Mouse (Mus musculus) granulocyte monocyte progenitor cell, adult 5-6 weeks (primary cell): ENCODE measurements around the gene Tmsb10. TPM values are rescaled to one million over a fixed set of nuclear protein-coding genes. Genes with fewer than 3 reads are reported as not detected.

Source experiments
- ATAC-seq: replicated peaks from 2 replicates; pipeline ENCODE4 v1.8.0; 2016; ENCODE audit warnings: mild to moderate bottlenecking, moderate TSS enrichment, inconsistent platforms; ENCODE audit not compliant: poor library complexity, severe bottlenecking
- total RNA-seq, 2 experiments: library from RNA; stranded (forward) in 1 of 2; stranded (reverse) in 1 of 2; fragments of 200-712, 200-1000 nt in 1 of 2; fragments of >200 nt in 1 of 2; fragmentation: Nextera tagmentation in 1 of 2; gene quantifications; 2 replicates each; pipeline ENCODE4 v1.2.3; 2014 to 2017

Gene Tmsb10
- total RNA-seq, 2 experiments from 2014 or later: 357 to 601 TPM

GRCm38 (mm10) chr6:72956199-72957092 is 2.1 kb downstream of the Tmsb10 start:
- peak; percentile 57 for ATAC-seq

GRCm38 (mm10) chr6:72955517-72956198 is 2.9 kb downstream of the Tmsb10 start:
- ATAC-seq: no peak

- peak; percentile 55 for ATAC-seq
These were observed 3.8 kb downstream of the Tmsb10 start for GRCm38 (mm10) chr6:72954786-72955185.

GRCm38 (mm10) chr6:72952967-72953366 is 5.6 kb downstream of the Tmsb10 start:
- no peak for ATAC-seq

- ATAC-seq: no peak
These were observed 6.3 kb downstream of the Tmsb10 start for GRCm38 (mm10) chr6:72952221-72952620.

- ATAC-seq: no peak
These were observed 9.3 kb downstream of the Tmsb10 start for GRCm38 (mm10) chr6:72949161-72949756.

GRCm38 (mm10) chr6:72948392-72948791 is 10.2 kb downstream of the Tmsb10 start:
- ATAC-seq: peak; percentile 87

GRCm38 (mm10) chr6:72947960-72948359 is 10.6 kb downstream of the Tmsb10 start:
- no peak for ATAC-seq

- ATAC-seq: peak; percentile 52
These were observed 18.1 kb downstream of the Tmsb10 start for GRCm38 (mm10) chr6:72940493-72940892.

- peak; percentile 60 for ATAC-seq
These were observed 20.7 kb downstream of the Tmsb10 start for GRCm38 (mm10) chr6:72937859-72938258.

- peak; percentile 31; the same call in 1 of the 2 replicates for ATAC-seq
These were observed 21.1 kb downstream of the Tmsb10 start for GRCm38 (mm10) chr6:72937430-72937829.

- ATAC-seq: peak; percentile 83
These were observed 25.6 kb downstream of the Tmsb10 start for GRCm38 (mm10) chr6:72932955-72933354.

GRCm38 (mm10) chr6:72931533-72931932 is 27.0 kb downstream of the Tmsb10 start:
- ATAC-seq: no peak

GRCm38 (mm10) chr6:72929795-72930398 is 28.7 kb downstream of the Tmsb10 start:
- peak; percentile 85 for ATAC-seq

- ATAC-seq: peak; percentile 57
These were observed 31.6 kb downstream of the Tmsb10 start for GRCm38 (mm10) chr6:72926755-72927482.

GRCm38 (mm10) chr6:72926031-72926430 is 32.5 kb downstream of the Tmsb10 start:
- ATAC-seq: no peak

- no peak for ATAC-seq
These were observed 35.2 kb downstream of the Tmsb10 start for GRCm38 (mm10) chr6:72923381-72923780.

GRCm38 (mm10) chr6:72921081-72921480 is 37.5 kb downstream of the Tmsb10 start:
- no peak for ATAC-seq

- no peak for ATAC-seq
These were observed 40.0 kb downstream of the Tmsb10 start for GRCm38 (mm10) chr6:72918510-72919033.

- peak; percentile 86 for ATAC-seq
These were observed 42.2 kb downstream of the Tmsb10 start for GRCm38 (mm10) chr6:72916330-72916729.
